Mouse (Mus musculus) yolk sac, embryonic 10.5 days (tissue): ENCODE measurements around the gene Zfhx3.

Source experiments
- DNase-seq: peaks from one replicate; pipeline ENCODE4 v3.0.0-alpha.2; 2017; ENCODE audit warnings: low spot score

The Zfhx3 gene

GRCm38 (mm10) chr8:108594361-108595060, 652.1 kb downstream of the Zfhx3 start:
- DNase-seq: no peak

- no peak for DNase-seq
Measured at GRCm38 (mm10) chr8:108595061-108595419, 652.6 kb downstream of the Zfhx3 start.

- no peak for DNase-seq
Measured at GRCm38 (mm10) chr8:108595721-108596495, 653.5 kb downstream of the Zfhx3 start.

- no peak for DNase-seq
Measured at GRCm38 (mm10) chr8:108599003-108599402, 656.6 kb downstream of the Zfhx3 start.

GRCm38 (mm10) chr8:108599558-108599957, 657.1 kb downstream of the Zfhx3 start:
- no peak for DNase-seq

GRCm38 (mm10) chr8:108608678-108609077, 666.2 kb downstream of the Zfhx3 start:
- DNase-seq: no peak

- DNase-seq: no peak
Measured at GRCm38 (mm10) chr8:108609114-108609513, 666.7 kb downstream of the Zfhx3 start.

GRCm38 (mm10) chr8:108611141-108611674, 668.8 kb downstream of the Zfhx3 start:
- DNase-seq: no peak

- no peak for DNase-seq
Measured at GRCm38 (mm10) chr8:108611792-108612413, 669.5 kb downstream of the Zfhx3 start.

- DNase-seq: no peak
Measured at GRCm38 (mm10) chr8:108612815-108613214, 670.4 kb downstream of the Zfhx3 start.

- DNase-seq: no peak
Measured at GRCm38 (mm10) chr8:108613280-108613679, 670.8 kb downstream of the Zfhx3 start.

- DNase-seq: no peak
Measured at GRCm38 (mm10) chr8:108621296-108621695, 678.9 kb downstream of the Zfhx3 start.

GRCm38 (mm10) chr8:108623660-108624059, 681.2 kb downstream of the Zfhx3 start:
- DNase-seq: no peak

GRCm38 (mm10) chr8:108625571-108626120, 683.2 kb downstream of the Zfhx3 start:
- no peak for DNase-seq

GRCm38 (mm10) chr8:108631069-108631468, 688.6 kb downstream of the Zfhx3 start:
- DNase-seq: no peak

GRCm38 (mm10) chr8:108634282-108634681, 691.8 kb downstream of the Zfhx3 start:
- no peak for DNase-seq

- DNase-seq: no peak
Measured at GRCm38 (mm10) chr8:108637887-108638286, 695.4 kb downstream of the Zfhx3 start.

- DNase-seq: no peak
Measured at GRCm38 (mm10) chr8:108645660-108646059, 703.2 kb downstream of the Zfhx3 start.

GRCm38 (mm10) chr8:108647556-108647955, 705.1 kb downstream of the Zfhx3 start:
- no peak for DNase-seq

GRCm38 (mm10) chr8:108648993-108649392, 706.5 kb downstream of the Zfhx3 start:
- no peak for DNase-seq

- DNase-seq: no peak
Measured at GRCm38 (mm10) chr8:108650837-108651236, 708.4 kb downstream of the Zfhx3 start.

GRCm38 (mm10) chr8:108661486-108662093, 719.1 kb downstream of the Zfhx3 start:
- DNase-seq: no peak
